14 mouse cellular contexts compared by ENCODE assay signal in genomic region chr16:44486612-44487011, GRCm38 (mm10).
DNase-seq lines count a peak whose midpoint lies in the region; ATAC-seq and TF ChIP-seq lines count a peak whose summit lies in the region.
"Had no signal": no experiment of that assay in that cellular context is flagged by ENCODE, and none has a peak within 500 bp of the region (broad histone marks: within the 10 kb centered on the region; RNA-seq: fewer than 3 reads in every experiment).

No protein-coding gene starts in this region.

- H3K36me3 ChIP-seq in embryonic facial prominence, embryonic 15.5 days, result peaks cover 71% of the 10 kb centered on the region
- peaks cover 79% of the 10 kb centered on the region for H3K36me3 ChIP-seq in embryonic facial prominence, embryonic 10.5 days (replicated peaks)
- peaks cover 61% of the 10 kb centered on the region for H3K36me3 ChIP-seq in hindbrain, embryonic 12.5 days
- H3K36me3 ChIP-seq in hindbrain, embryonic 13.5 days, result peaks cover 22% of the 10 kb centered on the region
- no peaks in the 10 kb centered on the region for H3K36me3 ChIP-seq in testis, adult 2 months (ENCODE audit: control insufficient read depth, insufficient read depth, low read length)

- peaks cover 10% of the 10 kb centered on the region; the same call in 1 of the 2 replicates for H3K4me1 ChIP-seq in embryonic facial prominence, embryonic 15.5 days
- 0 out of 2 replicates have a peak, but pooled peaks cover 4% of the 10 kb centered on the region for H3K4me1 ChIP-seq in embryonic facial prominence, embryonic 10.5 days
- H3K4me1 ChIP-seq in hindbrain, embryonic 12.5 days, result peaks cover 25% of the 10 kb centered on the region
- peaks cover 27% of the 10 kb centered on the region for H3K4me1 ChIP-seq in hindbrain, embryonic 13.5 days (replicated peaks)
- H3K4me1 ChIP-seq in testis, adult 2 months (ENCODE audit: control insufficient read depth, insufficient read depth, low read length), result peaks cover 7% of the 10 kb centered on the region

- no peaks in the 10 kb centered on the region for H3K27me3 ChIP-seq in embryonic facial prominence, embryonic 15.5 days
- H3K27me3 ChIP-seq in embryonic facial prominence, embryonic 10.5 days (replicated peaks; ENCODE audit: low read depth, poor library complexity, severe bottlenecking), result no peaks in the 10 kb centered on the region
- H3K27me3 ChIP-seq in hindbrain, embryonic 12.5 days, result no peaks in the 10 kb centered on the region
- no peaks in the 10 kb centered on the region for H3K27me3 ChIP-seq in hindbrain, embryonic 13.5 days
- no peaks in the 10 kb centered on the region for H3K27me3 ChIP-seq in testis, adult 2 months (ENCODE audit: control insufficient read depth, insufficient read depth, low read length)
- H3K27me3 ChIP-seq: Patski had no signal

- no peak for DNase-seq in embryonic facial prominence, embryonic 10.5 days (ENCODE audit: low spot score)
- DNase-seq in testis, postnatal 14 days (ENCODE audit: low spot score), result no peak
- DNase-seq in adrenal gland, adult 2 months, result no peak
- DNase-seq: gastrocnemius, adult 2 months; heart, postnatal 14 days; lung, adult 18-20 months had no signal

- H3K27ac ChIP-seq in embryonic facial prominence, embryonic 15.5 days (replicated peaks), result peak overlapping the region; percentile 40
- H3K27ac ChIP-seq in embryonic facial prominence, embryonic 10.5 days (replicated peaks), result no peak overlapping the region
- peak overlapping the region; percentile 41; the same call in 1 of the 2 replicates for H3K27ac ChIP-seq in hindbrain, embryonic 12.5 days
- H3K27ac ChIP-seq in hindbrain, embryonic 13.5 days, result no peak overlapping the region; the same call in 1 of the 2 replicates
- no peak overlapping the region for H3K27ac ChIP-seq in testis, adult 2 months (ENCODE audit: control insufficient read depth, insufficient read depth, low read depth, low read length)
- H3K27ac ChIP-seq: gastrocnemius, adult 2 months; layer of hippocampus, adult 2 months; left cerebral cortex, adult 2 months had no signal

- no peak overlapping the region for H3K9ac ChIP-seq in embryonic facial prominence, embryonic 15.5 days
- no peak overlapping the region for H3K9ac ChIP-seq in hindbrain, embryonic 12.5 days
- no peak overlapping the region for H3K9ac ChIP-seq in hindbrain, embryonic 13.5 days

- no peak overlapping the region for H3K4me3 ChIP-seq in embryonic facial prominence, embryonic 15.5 days (replicated peaks)
- H3K4me3 ChIP-seq in embryonic facial prominence, embryonic 10.5 days, result no peak overlapping the region
- no peak overlapping the region for H3K4me3 ChIP-seq in hindbrain, embryonic 12.5 days
- H3K4me3 ChIP-seq in hindbrain, embryonic 13.5 days, result no peak overlapping the region
- H3K4me3 ChIP-seq in testis, adult 2 months (ENCODE audit: control insufficient read depth, low read depth, low read length), result peak overlapping the region; percentile 85
- H3K4me3 ChIP-seq: gastrocnemius, adult 2 months; layer of hippocampus, adult 2 months; left cerebral cortex, adult 2 months had no signal

- no peak overlapping the region for H3K4me2 ChIP-seq in embryonic facial prominence, embryonic 15.5 days (replicated peaks)
- H3K4me2 ChIP-seq in hindbrain, embryonic 12.5 days (replicated peaks), result no peak overlapping the region
- H3K4me2 ChIP-seq in hindbrain, embryonic 13.5 days, result no peak overlapping the region

- no peak for ATAC-seq in embryonic facial prominence, embryonic 15.5 days (ENCODE audit: insufficient number of reproducible peaks, low FRiP score, low TSS enrichment, low read depth)
- peak; percentile 38; the same call in 1 of the 2 replicates for ATAC-seq in hindbrain, embryonic 12.5 days (ENCODE audit: low FRiP score)
- ATAC-seq in hindbrain, embryonic 13.5 days (ENCODE audit: low FRiP score), result no peak
- ATAC-seq in granulocyte monocyte progenitor cell, adult 5-6 weeks (replicated peaks; ENCODE audit: poor library complexity, severe bottlenecking), result no peak
- ATAC-seq: Patski had no signal

- WGBS in embryonic facial prominence, embryonic 15.5 days, result 77% methylated on average over 9 of the region's 9 CpGs
- 90% methylated on average over 9 of the region's 9 CpGs for whole genome bisulfite sequencing in embryonic facial prominence, embryonic 10.5 days
- WGBS in hindbrain, embryonic 12.5 days, result 81% methylated on average over 9 of the region's 9 CpGs
- 75% methylated on average over 9 of the region's 9 CpGs for whole genome bisulfite sequencing in hindbrain, embryonic 13.5 days

- no peak for TF ChIP-seq POLR2A in testis, adult 2 months (IDR thresholded peaks at IDR 0.05; ENCODE audit: control insufficient read depth, low read depth, low read length)

- H3K9me3 ChIP-seq in embryonic facial prominence, embryonic 15.5 days (replicated peaks), result no peaks in the 10 kb centered on the region
- H3K9me3 ChIP-seq in embryonic facial prominence, embryonic 10.5 days, result no peaks in the 10 kb centered on the region
- no peaks in the 10 kb centered on the region for H3K9me3 ChIP-seq in hindbrain, embryonic 12.5 days (replicated peaks)
- no peaks in the 10 kb centered on the region for H3K9me3 ChIP-seq in hindbrain, embryonic 13.5 days

- TF ChIP-seq CTCF in testis, adult 2 months (IDR thresholded peaks at IDR 0.05; ENCODE audit: control insufficient read depth, insufficient read depth, insufficient replicate concordance, low read depth, low read length), result no peak

Comparison
In these comparisons a context has a peak if more than half of its experiments do, and no peak if none do; other contexts are left out.
1. H3K27ac ChIP-seq: peak in embryonic facial prominence, embryonic 15.5 days (single experiment) and hindbrain, embryonic 12.5 days (single experiment); none in embryonic facial prominence, embryonic 10.5 days (single experiment), hindbrain, embryonic 13.5 days (single experiment) and testis, adult 2 months (single experiment).